Mouse (Mus musculus): ENCODE measurements at regions not wholly inside any gene's neighbourhood (a gene's known extent, or its start where the extent isn't known, plus 50 kb on each side); places are given as distances from the start of the nearest gene placed in this dataset.

- TF ChIP-seq EP300 (IDR thresholded peaks at IDR 0.05; ENCODE audit: low read depth): no peak
- no peak for TF ChIP-seq CTCF (IDR thresholded peaks at IDR 0.05; ENCODE audit: low read depth)
Observed at GRCm38 (mm10) chr16:29917989-29918388, 146.2 kb upstream of the Hes1 start.
